Mouse (Mus musculus) heart, adult 18-20 months (tissue): ENCODE data around the gene Yars2. TPM values are rescaled to one million over a fixed set of nuclear protein-coding genes. Genes with fewer than 3 reads are reported as not detected.

Source experiments
- total RNA-seq, 2 experiments: library from RNA; stranded (reverse); gene quantifications; 2 replicates each; pipeline ENCODE4 v1.2.3; 2021

Gene Yars2
- total RNA-seq, 2 experiments from 2014 or later = 38.7 to 44.5 TPM

Other genes starting within 250 kb of the Yars2 start
- gene Pkp2, start 89.6 kb upstream of the Yars2 start, total RNA-seq = 100 to 1,000 TPM; 139 to 143 TPM
- gene Dnm1l, start 56.0 kb downstream of the Yars2 start, total RNA-seq = 10 to 100 TPM; 93.5 to 99.0 TPM